Mouse (Mus musculus) CD4-positive naive resting alpha-beta T cell, adult 76 days (primary cell): ENCODE data around the gene Gm21830. TPM values are rescaled to one million over a fixed set of nuclear protein-coding genes. Genes with fewer than 3 reads are reported as not detected.

Experiments used
- total RNA-seq: library from RNA; stranded (reverse); gene quantifications from one replicate; pipeline ENCODE4 v1.2.4, GENCODE M21; 2023

Gene Gm21830
- not detected for total RNA-seq

DNA sequence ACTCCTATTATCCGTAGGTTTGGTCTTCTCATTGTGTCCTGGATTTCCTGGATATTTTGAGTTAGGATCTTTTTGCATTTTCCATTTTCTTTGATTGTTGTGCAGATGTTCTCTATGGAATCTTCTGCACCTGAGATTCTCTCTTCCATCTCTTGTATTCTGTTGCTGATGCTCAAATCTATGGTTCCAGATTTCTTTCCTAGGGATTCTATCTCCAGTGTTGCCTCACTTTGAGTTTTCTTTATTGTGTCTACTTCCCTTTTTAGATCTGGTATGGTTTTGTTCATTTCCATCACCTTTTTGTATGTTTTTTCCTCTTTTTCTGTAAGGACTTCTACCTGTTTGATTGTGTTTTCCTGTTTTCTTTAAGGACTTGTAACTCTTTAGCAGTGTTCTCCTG lies at the start of gene Gm21830:
TSS of gene Gm21830 (plus strand) at position 301 of the 400 bp plus-strand sequence.

DNA sequence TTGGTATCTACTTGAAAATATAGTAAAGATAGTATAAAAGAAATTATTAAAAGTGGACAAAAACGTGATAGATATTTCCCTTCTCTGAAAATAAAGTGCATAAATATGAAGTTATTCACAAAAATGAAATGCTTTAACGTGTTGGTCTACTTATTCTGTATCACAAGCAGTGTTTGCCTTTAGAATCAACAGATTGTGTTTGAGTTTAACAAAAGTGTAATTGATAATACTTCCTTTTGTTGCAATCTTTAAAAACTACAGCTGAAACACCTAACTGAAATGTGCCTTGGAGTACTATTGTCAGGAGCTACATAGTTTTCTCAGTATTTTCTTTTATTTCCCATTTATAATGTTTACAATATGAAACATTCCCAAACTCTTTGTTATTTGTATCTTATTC lies 19.6 kb downstream of the Gm21830 start, which contains the start of gene Gm26727:
TSS of gene Gm26727 (minus strand) at position 101 of the 400 bp plus-strand sequence.

DNA sequence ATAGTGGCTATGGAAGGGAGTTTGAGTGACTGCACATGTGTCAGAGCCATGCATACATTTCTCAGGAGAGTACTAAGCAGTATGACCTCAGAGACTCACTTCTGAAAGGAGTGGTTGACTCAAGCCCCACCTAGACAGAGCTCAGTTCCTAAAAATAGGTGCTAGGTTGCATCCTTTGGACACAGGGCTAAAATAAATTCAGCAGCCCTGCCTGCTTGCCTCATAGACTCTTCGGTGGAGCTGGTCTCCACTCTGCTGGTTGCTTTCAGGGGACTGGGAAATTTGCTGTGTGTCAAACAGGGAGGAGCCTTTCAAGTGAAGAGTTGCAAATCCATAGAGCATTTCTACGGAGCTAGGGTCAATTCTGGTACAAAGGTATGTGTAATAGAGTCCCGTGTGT lies 32.3 kb downstream of the Gm21830 start, which contains the start of gene Xirp2:
TSS of gene Xirp2 (plus strand) at position 223 of the 400 bp plus-strand sequence.

Other genes with a start within 250 kb of the Gm21830 start
- not detected for gene Gm26727, start 19.5 kb downstream of the Gm21830 start, total RNA-seq
- not detected for gene Xirp2, start 32.3 kb downstream of the Gm21830 start, total RNA-seq
- not detected for gene B3galt1, start 152.1 kb downstream of the Gm21830 start, total RNA-seq